Mouse (Mus musculus): Measurements from ENCODE around the gene Rnd3.
A peak's percentile ranks its signal among the peaks of the same experiment; 100 is the strongest.

The Rnd3 gene

DNA sequence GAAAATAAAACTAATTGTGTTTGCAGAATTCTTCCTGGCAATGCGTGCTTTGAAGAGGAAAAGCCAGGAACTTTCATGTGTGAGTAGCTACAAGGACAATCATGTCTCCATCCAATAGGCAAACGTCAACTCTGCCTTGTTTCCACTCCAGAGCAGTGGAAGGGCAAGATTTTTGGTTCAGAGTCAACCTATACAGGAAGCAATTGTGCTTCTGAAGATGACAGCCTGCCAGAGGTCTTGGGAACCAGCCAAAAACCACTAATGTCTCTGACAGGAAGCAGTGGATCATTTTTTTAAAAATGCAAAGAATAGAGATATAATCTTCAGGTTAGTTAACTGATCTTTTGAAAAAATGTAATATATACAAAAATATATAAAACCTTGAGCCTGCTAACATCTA lies 38.6 kb downstream of the Rnd3 start:
- DNase-seq: no peak

DNA sequence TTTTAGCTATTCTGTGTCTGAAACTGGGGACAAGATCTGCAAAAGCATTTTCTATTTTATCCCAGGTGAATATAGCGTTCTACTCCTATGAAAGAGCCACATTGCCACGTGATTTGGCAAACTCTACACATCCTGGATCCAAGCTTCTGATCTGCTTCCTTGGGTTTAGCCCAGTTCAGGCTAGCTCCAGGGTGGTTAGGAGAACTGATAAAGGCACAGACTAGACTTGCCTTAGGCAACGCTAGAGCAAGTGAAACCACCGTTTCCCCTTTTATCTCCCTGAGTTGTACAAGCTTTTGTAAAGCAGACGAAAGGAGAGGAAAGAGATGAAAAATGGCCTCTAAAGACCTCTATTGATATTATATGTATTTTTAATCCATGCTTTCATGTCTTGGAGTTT lies 40.3 kb downstream of the Rnd3 start:
- DNase-seq: no peak

DNA sequence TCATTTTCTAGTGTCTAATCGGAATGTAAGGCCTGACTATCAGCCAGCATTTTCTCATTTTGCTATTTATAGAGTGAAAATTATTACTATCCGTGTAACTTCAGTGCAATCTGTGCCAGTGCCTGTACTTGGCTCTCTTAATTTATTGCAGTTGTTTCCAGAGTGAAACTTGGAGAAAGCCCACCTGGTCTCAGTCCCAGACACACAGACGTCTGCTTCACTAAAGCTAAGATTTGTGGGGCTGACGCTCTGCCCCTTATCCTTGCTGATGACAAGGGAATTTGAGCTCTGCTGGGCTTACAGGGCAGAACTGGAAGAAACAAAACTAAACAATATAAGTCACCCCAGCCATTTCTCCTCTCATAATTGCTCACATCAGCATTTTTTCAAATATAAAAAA lies 47.7 kb downstream of the Rnd3 start:
- no peak for DNase-seq

DNA sequence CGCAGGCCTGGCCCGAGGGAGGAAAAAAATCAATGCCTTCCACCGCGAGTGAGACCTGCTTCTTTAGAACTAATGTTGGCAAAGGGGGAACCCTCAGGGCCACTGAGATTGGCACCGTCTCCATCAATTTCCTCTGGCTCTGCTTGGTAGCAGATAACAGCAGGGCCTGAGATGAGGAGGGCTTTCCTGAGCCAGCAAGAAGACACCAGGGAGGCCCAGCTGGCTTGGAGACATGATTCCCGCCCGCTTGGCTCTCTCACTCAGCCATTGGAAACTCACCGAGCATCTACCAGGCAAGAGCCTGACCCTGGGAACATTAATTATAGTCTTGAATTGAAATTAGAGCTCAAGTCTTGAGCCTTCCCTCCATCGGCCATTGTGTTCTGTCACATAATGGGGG lies 48.9 kb downstream of the Rnd3 start:
- DNase-seq: no peak

DNA sequence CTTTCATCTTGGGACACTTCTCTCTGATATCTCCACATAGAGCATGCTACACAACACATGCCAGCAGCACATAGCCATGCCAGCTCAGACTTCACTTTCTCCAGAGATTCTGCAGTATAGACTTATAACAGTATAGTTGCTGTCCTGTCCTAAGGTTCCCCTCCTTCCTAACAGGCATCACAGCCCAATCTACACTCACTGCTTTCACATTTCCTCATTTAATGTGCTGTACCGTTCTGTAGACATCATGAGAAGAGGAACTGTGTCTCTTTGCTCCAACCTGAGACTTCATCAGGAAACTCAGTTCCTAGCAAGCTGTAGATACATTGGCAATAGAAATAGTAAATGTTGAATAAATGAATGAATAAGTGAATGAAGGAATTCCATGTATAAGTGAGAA lies 49.7 kb downstream of the Rnd3 start:
- no peak for DNase-seq

DNA sequence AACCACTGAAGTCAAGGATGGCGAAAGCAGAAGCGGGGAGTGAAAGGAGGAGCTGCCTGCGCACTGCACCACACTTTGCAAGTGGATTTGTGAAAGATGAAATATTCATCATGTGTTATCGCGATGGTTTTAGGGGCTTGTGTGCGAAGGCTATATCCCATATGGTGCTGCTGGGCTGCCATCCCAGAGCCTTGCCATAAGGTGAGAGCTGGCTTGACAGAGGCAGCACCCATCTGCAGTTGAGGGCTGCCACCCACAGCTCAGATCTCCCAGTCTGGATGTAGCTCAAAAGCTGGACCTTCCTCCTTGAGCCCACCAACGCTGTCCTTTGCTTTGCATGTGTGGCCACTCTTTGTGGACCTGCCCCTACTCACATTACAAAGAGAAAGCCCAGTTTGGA lies 58.2 kb downstream of the Rnd3 start:
- DNase-seq: no peak

DNA sequence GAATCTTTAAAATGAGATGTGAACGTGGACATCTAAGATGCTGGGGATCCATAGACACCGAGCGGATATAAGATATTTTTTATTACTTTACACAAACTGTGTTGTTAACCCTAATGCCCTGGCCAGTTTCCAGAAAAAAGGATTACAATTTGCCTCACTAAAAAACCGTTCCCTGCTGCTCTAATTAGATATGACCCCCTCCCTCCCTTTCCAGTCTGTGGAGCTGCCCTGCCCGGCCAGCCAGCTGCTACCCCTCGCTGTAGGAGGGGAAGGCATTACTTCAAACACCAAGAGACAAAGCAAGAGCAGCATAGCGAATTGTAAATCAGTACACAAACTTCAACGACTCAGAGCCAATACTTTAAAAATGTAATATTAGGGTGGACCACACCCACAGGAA lies 58.9 kb downstream of the Rnd3 start:
- no peak for DNase-seq

DNA sequence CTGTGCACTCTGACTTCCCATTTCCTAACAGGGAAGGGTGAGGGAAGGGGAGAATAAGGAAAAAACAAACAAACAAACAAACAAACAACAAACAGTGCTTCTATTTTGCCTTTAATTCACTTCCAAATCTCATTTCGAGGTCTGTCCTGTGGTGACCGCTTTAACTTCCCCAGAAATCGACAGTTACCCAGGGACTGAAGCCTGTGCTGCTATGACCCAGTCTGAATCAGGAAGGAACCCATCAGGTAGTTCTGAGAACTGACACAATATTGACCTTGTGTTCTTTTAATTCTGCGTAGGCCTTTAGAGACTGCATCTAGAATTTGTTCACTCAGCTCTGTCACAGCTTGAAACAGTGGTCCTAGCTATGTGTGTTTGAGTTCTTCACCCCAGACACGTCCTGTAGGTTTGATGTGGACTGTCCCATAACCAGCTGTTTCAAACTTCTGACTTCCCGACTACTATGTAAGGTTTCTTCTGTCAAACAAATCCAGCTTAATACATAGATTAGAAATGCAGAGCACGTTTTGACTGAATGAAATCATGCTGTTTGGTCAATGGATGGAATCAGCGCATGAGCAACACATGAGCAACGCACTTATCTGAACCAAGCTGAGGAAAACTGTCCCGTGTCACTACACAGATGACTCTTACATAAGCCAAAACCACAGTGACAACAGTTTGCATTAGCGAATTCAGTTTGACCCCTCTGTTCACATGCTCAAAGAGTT lies 59.9 kb downstream of the Rnd3 start:
- DNase-seq: no peak

DNA sequence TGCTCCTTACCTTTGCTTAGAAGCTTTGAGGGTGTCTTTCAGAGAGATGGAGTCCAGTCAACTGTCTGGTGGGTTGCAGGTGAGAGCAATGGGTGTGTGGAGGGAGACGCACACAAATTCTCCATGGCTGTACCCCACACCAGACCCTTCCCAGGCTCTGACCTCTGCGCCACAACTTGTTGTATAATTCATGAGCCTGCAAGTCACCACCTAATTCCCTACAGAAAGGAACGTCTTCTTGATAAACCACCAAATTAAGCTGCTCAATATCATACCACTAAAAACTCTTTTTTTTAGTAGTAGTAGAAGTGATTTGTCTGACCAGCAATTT lies 60.8 kb downstream of the Rnd3 start:
- DNase-seq: no peak

DNA sequence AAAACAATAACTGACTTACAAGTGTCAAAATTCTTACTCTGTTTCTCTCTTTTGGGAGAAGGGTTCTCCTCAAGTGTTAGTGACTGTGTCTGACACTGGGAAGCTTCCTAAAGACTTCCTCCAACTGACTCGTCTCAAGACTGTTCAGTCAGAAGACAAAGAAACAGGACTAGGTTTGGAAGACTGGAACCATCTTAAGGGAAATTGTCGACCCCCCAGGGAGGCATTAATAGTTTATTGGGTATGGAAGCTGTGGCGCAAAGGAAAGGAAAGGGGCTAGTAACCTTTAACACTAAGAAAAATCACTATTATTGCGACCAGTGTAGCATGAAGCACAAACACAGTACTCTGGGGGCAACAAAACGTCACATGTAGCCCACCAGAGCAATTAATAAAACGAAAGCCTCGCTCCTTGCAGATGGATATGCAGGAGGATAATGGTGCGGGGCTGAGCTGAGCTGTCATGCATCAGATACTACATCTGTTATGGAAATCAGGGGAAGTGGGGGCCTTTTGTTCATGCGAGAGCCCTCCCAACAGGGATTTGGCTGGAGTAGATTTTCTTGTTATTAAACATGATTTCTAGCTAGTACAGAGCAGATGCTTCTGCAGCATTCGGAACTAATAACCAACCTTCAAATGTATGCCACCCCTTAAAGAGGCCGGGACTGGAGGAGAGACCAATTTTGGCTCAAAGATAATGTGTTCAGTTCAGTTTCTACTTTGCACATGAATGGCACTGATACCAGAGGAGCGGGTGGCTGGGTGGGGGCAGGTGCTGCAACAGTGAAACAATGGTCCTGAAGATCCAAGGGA lies 61.4 kb downstream of the Rnd3 start:
- no peak for DNase-seq

DNA sequence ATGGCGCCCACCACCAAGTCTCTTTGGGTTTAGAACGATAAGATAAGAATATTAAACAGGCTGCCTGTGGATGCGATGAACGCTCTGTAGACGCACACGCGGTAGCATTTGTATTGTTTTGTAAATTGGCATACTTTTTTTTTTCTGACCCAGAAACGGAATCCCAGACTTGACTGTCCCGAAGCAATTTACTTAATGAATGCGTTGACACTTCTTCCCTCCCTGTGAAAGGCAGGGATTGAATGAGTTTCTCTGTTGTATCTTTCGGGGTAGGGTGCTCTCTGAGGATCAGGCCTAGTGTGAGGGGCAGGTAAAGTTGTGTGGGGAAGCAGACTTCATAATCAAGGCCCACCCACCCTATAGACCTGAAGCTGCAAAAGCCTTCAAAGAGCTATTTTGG lies 63.8 kb downstream of the Rnd3 start:
- no peak for DNase-seq

DNA sequence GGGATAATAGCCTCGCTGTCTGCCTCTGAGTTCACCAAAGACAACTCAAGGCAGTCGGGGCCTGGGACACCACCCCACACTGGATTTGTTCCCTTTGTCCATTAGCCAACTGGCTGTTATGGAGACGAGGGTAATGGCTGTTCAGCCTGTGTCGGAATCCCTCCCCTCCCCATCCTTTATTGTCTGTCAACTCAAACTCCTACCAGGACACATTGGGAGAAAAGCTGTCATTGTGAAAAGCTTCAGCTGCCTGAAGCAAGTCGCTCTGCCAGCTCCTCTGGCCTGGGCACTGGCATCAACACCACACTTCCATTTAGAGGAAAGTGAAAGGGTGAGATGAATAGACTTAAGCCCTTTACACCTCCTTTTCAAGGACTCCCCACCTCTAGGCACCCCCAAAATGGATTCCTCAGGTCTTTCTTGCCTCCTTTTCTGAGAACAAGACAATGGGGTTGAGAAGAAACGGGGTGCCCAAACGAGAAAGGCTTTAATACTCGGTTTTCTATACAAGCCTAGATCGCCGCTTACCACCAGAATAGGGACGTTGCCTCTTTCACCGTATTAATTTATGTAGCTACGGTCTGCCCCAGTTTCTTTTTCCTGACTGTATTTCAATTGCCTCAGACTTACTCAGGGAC lies 66.1 kb downstream of the Rnd3 start:
- peak; percentile 38 for DNase-seq

Data from cerebellum, adult 9-11 months (tissue).